Comparison of ENCODE assay signal across 10 mouse cellular contexts in genomic region chr10:95336781-95337544, GRCm38 (mm10). TPM values are rescaled to one million over a fixed set of nuclear protein-coding genes. Genes with fewer than 3 reads are reported as not detected.
DNase-seq lines count a peak whose midpoint lies in the region; ATAC-seq lines count a peak whose summit lies in the region.
"Had no signal": no experiment of that assay in that cellular context is flagged by ENCODE, and none has a peak within 500 bp of the region (broad histone marks: within the 10 kb centered on the region; RNA-seq: fewer than 3 reads in every experiment).

No protein-coding gene starts in this region.

- H3K9me3 ChIP-seq in heart, embryonic 10.5 days = no peaks in the 10 kb centered on the region
- H3K9me3 ChIP-seq in midbrain, embryonic 12.5 days = no peaks in the 10 kb centered on the region
- H3K9me3 ChIP-seq: liver, embryonic 15.5 days had no signal

- peak overlapping the region; percentile 42; the same call in 1 of the 2 replicates for H3K27ac ChIP-seq in heart, embryonic 10.5 days
- 0 out of 2 replicates have a peak overlapping the region, but pooled peaks have one; percentile 2 for H3K27ac ChIP-seq in midbrain, embryonic 12.5 days (replicated peaks)
- H3K27ac ChIP-seq: liver, embryonic 15.5 days had no signal

- no peak overlapping the region for H3K4me2 ChIP-seq in midbrain, embryonic 12.5 days (replicated peaks)
- H3K4me2 ChIP-seq: liver, embryonic 15.5 days had no signal

- intact Hi-C loops in heart, postnatal 25 days (cut with DNase I) = loop anchor here (2.0 kb wide), 1 partner anchor 52 kb away; no protein-coding TSS in a partner anchor

- no peak for ATAC-seq in midbrain, embryonic 12.5 days (ENCODE audit: low FRiP score, low read depth)

- H3K4me1 ChIP-seq in heart, embryonic 10.5 days = peaks cover 9% of the 10 kb centered on the region; the same call in 1 of the 2 replicates
- peaks cover 10% of the 10 kb centered on the region for H3K4me1 ChIP-seq in midbrain, embryonic 12.5 days
- H3K4me1 ChIP-seq: liver, embryonic 15.5 days had no signal

- no peaks in the 10 kb centered on the region for H3K36me3 ChIP-seq in heart, embryonic 10.5 days
- H3K36me3 ChIP-seq in midbrain, embryonic 12.5 days = no peaks in the 10 kb centered on the region
- H3K36me3 ChIP-seq: liver, embryonic 15.5 days had no signal

- DNase-seq in heart, adult 11 months = peak; percentile 96
- no peak for DNase-seq in heart, postnatal 25 days (ENCODE audit: low spot score)
- peak; percentile 66 for DNase-seq in MN1 (ENCODE audit: low spot score)
- peak; percentile 55 for DNase-seq in heart, embryonic 10.5 days (ENCODE audit: low spot score)
- no peak for DNase-seq in left cerebral cortex, adult 9 months (ENCODE audit: low spot score in 2 of 2)
- no peak for DNase-seq in lung, adult 18-20 months
- no peak for DNase-seq in urinary bladder, postnatal 10 days (ENCODE audit: low spot score)
- DNase-seq: cerebellum, adult 9-11 months had no signal

- 15% methylated on average over 4 of the region's 4 CpGs for WGBS in heart, embryonic 10.5 days
- 46% methylated on average over 4 of the region's 4 CpGs for WGBS in midbrain, embryonic 12.5 days

- H3K27me3 ChIP-seq in heart, embryonic 10.5 days (ENCODE audit: insufficient read depth, poor library complexity, severe bottlenecking) = no peaks in the 10 kb centered on the region
- H3K27me3 ChIP-seq in midbrain, embryonic 12.5 days = no peaks in the 10 kb centered on the region
- H3K27me3 ChIP-seq: liver, embryonic 15.5 days had no signal

- no peak overlapping the region for H3K9ac ChIP-seq in midbrain, embryonic 12.5 days (replicated peaks)
- H3K9ac ChIP-seq: liver, embryonic 15.5 days had no signal

- H3K4me3 ChIP-seq in heart, embryonic 10.5 days = peak overlapping the region; percentile 18; the same call in 1 of the 2 replicates
- no peak overlapping the region for H3K4me3 ChIP-seq in midbrain, embryonic 12.5 days
- H3K4me3 ChIP-seq: liver, embryonic 15.5 days had no signal

RNA-seq across cellular contexts. Expression of gene Cradd, which starts 13.0 kb away (rescaled TPM):
- total RNA-seq in heart, postnatal 25 days (2021) = 1 to 10 TPM; 7.9 to 9.3 TPM
- 9.6 and 10.7 TPM in 2 replicates for polyA plus RNA-seq in heart, embryonic 10.5 days (2016; fragmentation: Nextera tagmentation; extraction: Ambion mirVana)
- 12.0 and 14.4 TPM in 2 replicates for polyA plus RNA-seq in midbrain, embryonic 12.5 days (2016; fragmentation: Nextera tagmentation; extraction: Ambion mirVana)

Comparison
In these comparisons a context has a peak if more than half of its experiments do, and no peak if none do; other contexts are left out.
1. DNase-seq: peak in heart, adult 11 months (single experiment), MN1 (single experiment) and heart, embryonic 10.5 days (single experiment); none in heart, postnatal 25 days (single experiment), left cerebral cortex, adult 9 months (0 of 2), lung, adult 18-20 months (0 of 2) and urinary bladder, postnatal 10 days (single experiment).